Mouse (Mus musculus): ENCODE data around the gene Upk1a. TPM values are rescaled to one million over a fixed set of nuclear protein-coding genes. Genes with fewer than 3 reads are reported as not detected.

Gene Upk1a
- total and polyA plus RNA-seq, 3 experiments: 0.47 to 10.9 (median 1.8) TPM

DNA sequence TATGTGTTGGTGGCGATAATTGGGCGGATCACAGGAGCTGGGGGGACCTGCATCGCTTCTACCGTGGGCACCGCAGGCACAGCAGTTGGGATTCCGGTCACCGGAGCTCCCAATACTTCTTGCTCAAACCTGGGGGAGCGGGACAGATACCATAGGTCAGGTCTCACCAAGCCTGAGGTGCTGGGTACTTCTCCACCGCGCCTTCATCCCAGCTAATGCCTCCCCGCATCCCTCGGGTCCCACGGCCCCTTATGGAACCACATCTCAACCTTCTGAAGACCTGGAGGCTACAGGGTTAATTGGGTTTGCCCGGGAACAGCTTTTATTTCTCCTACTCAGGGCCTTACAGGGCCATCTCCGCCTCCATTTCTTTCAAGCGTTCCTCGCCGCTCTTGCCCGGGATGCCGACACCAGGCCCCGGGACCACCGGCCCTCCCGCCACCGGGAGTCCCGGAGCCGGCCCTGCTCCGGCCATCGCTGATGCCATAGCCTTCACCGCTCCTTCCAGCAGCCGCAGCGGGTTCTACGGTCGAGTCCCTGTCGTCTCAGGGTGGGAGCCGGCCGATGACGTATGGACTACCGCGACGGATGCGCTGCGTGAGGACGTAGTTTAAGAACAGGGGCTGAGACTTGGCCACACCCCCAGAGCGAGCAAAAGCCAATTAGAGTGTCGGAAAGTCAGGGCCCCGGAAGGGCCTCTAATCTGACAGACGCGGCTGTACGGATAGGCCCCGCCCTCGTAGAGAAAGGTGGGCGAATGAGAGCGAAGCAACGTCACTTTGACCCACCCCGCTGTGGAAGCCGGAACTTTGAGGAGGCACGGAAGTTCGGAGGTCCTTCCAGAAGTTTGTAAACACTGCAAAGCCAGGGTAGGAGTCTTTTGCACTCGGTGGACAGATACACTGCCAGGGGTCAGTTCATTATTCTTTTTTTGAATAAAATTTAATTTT is 37.2 kb upstream of the Upk1a start, which contains the start of gene Rbm42 (continued):
- TF ChIP-seq PAX5 (IDR thresholded peaks at IDR 0.05; ENCODE audit: low read length) (no peak), GABPA (IDR thresholded peaks at IDR 0.05; ENCODE audit: insufficient replicate concordance, low read depth, low read length) (no peak; the same call in 1 of the 2 replicates), E2F4 (IDR thresholded peaks at IDR 0.05; ENCODE audit: insufficient replicate concordance, low read depth, low read length) (no peak), RAD21 (IDR thresholded peaks at IDR 0.05; ENCODE audit: low read depth, low read length) (no peak), JUND (conservative IDR thresholded peaks at IDR 0.05; ENCODE audit: low read depth, low read length) (no peak), MAZ (IDR thresholded peaks at IDR 0.05; ENCODE audit: low read depth, low read length) (no peak; the same call in 1 of the 2 replicates), SIN3A (IDR thresholded peaks at IDR 0.05; ENCODE audit: low read length) (peak; percentile 97), NELFE (IDR thresholded peaks at IDR 0.05; ENCODE audit: low read depth, low read length) (peak; percentile 64; the same call in 1 of the 2 replicates), EP300 (IDR thresholded peaks at IDR 0.05; ENCODE audit: low read length) (no peak), MEF2A (IDR thresholded peaks at IDR 0.05; ENCODE audit: borderline replicate concordance, low read depth, low read length) (0 out of 2 replicates have a peak, but pooled peaks have one; percentile 46), ETS1 (conservative IDR thresholded peaks at IDR 0.05; ENCODE audit: low read depth, low read length) (no peak), MAX (IDR thresholded peaks at IDR 0.05; ENCODE audit: low read length) (peak; percentile 49; the same call in 1 of the 2 replicates)

DNA sequence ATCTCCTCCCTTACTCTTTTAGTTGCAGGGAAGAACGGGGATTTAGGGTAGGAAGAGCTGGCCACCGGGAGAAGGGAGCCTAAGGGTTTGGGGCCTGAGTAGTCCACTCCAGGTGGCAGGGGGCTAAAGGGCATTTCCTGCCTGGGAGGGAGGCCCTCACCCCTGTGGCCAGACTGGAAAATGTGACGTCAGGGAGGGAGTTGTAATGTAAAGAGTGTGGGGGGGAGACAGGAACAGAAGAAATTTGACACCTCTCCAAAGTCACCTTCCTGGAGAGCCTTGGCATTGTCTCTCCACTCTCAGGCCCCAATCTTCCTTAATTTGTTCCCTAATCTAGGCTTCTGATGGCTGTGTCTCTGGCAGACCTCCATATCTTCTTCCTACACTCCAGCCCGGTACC is 26.4 kb upstream of the Upk1a start:
- in situ Hi-C loops (cut with MboI; ENCODE audit: low pct_ligation_motif_present, low pct_unique_long_range_greater_than_20kb, low sequenced_read_pairs): no loop called here
- no peak overlapping the region for H3K4me2 ChIP-seq (ENCODE audit: insufficient read depth, low read depth, poor library complexity, severe bottlenecking)

DNA sequence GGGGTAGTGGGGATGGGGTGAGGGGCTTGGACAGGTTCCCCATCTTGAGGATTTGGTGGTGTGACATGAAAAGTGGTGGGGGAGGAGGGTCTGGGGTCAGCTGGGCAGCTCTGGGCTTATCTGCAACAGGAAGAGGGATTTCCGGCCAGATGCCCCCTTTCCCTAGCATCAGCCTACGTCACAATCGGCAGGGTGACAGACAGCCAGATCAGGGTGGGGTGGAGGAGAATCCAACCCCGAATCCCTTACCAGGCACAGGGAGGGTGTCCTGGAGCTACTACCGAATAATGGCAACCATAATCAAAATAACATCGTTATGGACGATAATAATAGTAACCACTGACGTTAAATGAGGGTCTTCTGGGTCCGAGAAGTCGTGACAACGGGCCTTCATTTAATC is 23.7 kb upstream of the Upk1a start:
- Histone ChIP-seq H3K4me3 (replicated peaks in 1 of 3; ENCODE audit: low read depth in 2 of 3, low read length in 2 of 3, poor library complexity in 1 of 3) (no peak overlapping the region), H3K36me3 (replicated peaks in 1 of 2; ENCODE audit: control insufficient read depth in 1 of 2, insufficient read depth in 1 of 2, low read length in 1 of 2) (peaks cover 14 to 16% of the 10 kb centered on the region in 2 experiments), H3K9ac (ENCODE audit: insufficient read depth, low read depth) (no peak overlapping the region), H3K27me3 (replicated peaks) (no peaks in the 10 kb centered on the region), H3K9me3 (replicated peaks; ENCODE audit: low read length) (no peaks in the 10 kb centered on the region), H3K4me1 (ENCODE audit: control insufficient read depth in 1 of 2, insufficient read depth in 2 of 2) (peaks cover 9 to 13% of the 10 kb centered on the region in 2 experiments; a peak in 3 of 4 replicates), H3K79me2 (replicated peaks; ENCODE audit: control insufficient read depth, extremely low read depth, insufficient read depth, poor library complexity, severe bottlenecking) (no peaks in the 10 kb centered on the region), H3K4me2 (ENCODE audit: insufficient read depth, low read depth, poor library complexity, severe bottlenecking) (no peak overlapping the region), H3K27ac (ENCODE audit: insufficient read depth, low read depth) (no peak overlapping the region)
- dilution Hi-C loops (cut with MboI; ENCODE audit: extremely low pct_ligation_motif_present, extremely low pct_unique_long_range_greater_than_20kb, low sequenced_read_pairs) (no loop called here), in situ Hi-C loops (cut with MboI; ENCODE audit: low pct_ligation_motif_present, low pct_unique_long_range_greater_than_20kb, low sequenced_read_pairs) (no loop called here)
- no peak for DNase-seq (ENCODE audit: extremely low read depth)
- TF ChIP-seq JUND (conservative IDR thresholded peaks at IDR 0.05; ENCODE audit: low read depth, low read length): no peak
- TF ChIP-seq RCOR1 (conservative IDR thresholded peaks at IDR 0.05; ENCODE audit: low read depth, low read length): no peak
- no peak for TF ChIP-seq ZMIZ1 (IDR thresholded peaks at IDR 0.05; ENCODE audit: low read depth, low read length)
- TF ChIP-seq NRF1 (IDR thresholded peaks at IDR 0.05; ENCODE audit: low read depth, low read length): no peak
- no peak for TF ChIP-seq SIN3A (IDR thresholded peaks at IDR 0.05; ENCODE audit: low read length)
- no peak for TF ChIP-seq MYC (IDR thresholded peaks at IDR 0.05; ENCODE audit: low read depth, low read length)
- TF ChIP-seq GABPA (IDR thresholded peaks at IDR 0.05; ENCODE audit: insufficient replicate concordance, low read depth, low read length): no peak
- TF ChIP-seq CTCF (conservative IDR thresholded peaks at IDR 0.05 in 1 of 2, IDR thresholded peaks at IDR 0.05 in 1 of 2; ENCODE audit: low read depth in 2 of 2, low read length in 2 of 2): no peak
- no peak for TF ChIP-seq USF2 (conservative IDR thresholded peaks at IDR 0.05; ENCODE audit: low read depth, low read length)
- no peak for TF ChIP-seq UBTF (IDR thresholded peaks at IDR 0.05; ENCODE audit: low read depth, low read length)
- no peak for TF ChIP-seq ETS1 (conservative IDR thresholded peaks at IDR 0.05; ENCODE audit: low read depth, low read length)
- TF ChIP-seq SMC3 (IDR thresholded peaks at IDR 0.05; ENCODE audit: low read depth, low read length): no peak

More for the DNA sequence above, 26.4 kb upstream of the Upk1a start:
- H3K27ac ChIP-seq (ENCODE audit: insufficient read depth, low read depth): no peak overlapping the region
- no peaks in the 10 kb centered on the region for H3K79me2 ChIP-seq (replicated peaks; ENCODE audit: control insufficient read depth, extremely low read depth, insufficient read depth, poor library complexity, severe bottlenecking)
- no peak overlapping the region for H3K4me3 ChIP-seq (replicated peaks in 1 of 3; ENCODE audit: low read depth in 2 of 3, low read length in 2 of 3, poor library complexity in 1 of 3)
- no peaks in the 10 kb centered on the region for H3K9me3 ChIP-seq (replicated peaks; ENCODE audit: low read length)
- H3K36me3 ChIP-seq (replicated peaks in 1 of 2; ENCODE audit: control insufficient read depth in 1 of 2, insufficient read depth in 1 of 2, low read length in 1 of 2): peaks cover 36 to 43% of the 10 kb centered on the region in 2 experiments
- dilution Hi-C loops (cut with MboI; ENCODE audit: extremely low pct_ligation_motif_present, extremely low pct_unique_long_range_greater_than_20kb, low sequenced_read_pairs): no loop called here
- H3K4me1 ChIP-seq (ENCODE audit: control insufficient read depth in 1 of 2, insufficient read depth in 2 of 2): peaks cover 9 to 13% of the 10 kb centered on the region in 2 experiments; a peak in 3 of 4 replicates
- H3K9ac ChIP-seq (ENCODE audit: insufficient read depth, low read depth): no peak overlapping the region
- no peak for TF ChIP-seq MAZ (IDR thresholded peaks at IDR 0.05; ENCODE audit: low read depth, low read length)
- peak; percentile 42; the same call in 1 of the 2 replicates for TF ChIP-seq JUN (IDR thresholded peaks at IDR 0.05; ENCODE audit: insufficient read depth, low read depth, low read length)
- peak; percentile 53; the same call in 1 of the 2 replicates for TF ChIP-seq JUND (conservative IDR thresholded peaks at IDR 0.05; ENCODE audit: low read depth, low read length)
- DNase-seq (ENCODE audit: extremely low read depth): no peak
- H3K27me3 ChIP-seq (replicated peaks): no peaks in the 10 kb centered on the region

All from CH12.LX (cell line).